Mouse (Mus musculus) v-Abl transformed pro-B cells (cell line): ENCODE measurements around the gene Hoga1.
"Not testable (repeated sequence)": the region's sequence is repeated elsewhere in the genome, so short reads cannot be mapped to it uniquely, and the experiment has no call there.

ENCODE experiments used
- in situ Hi-C, 2 experiments: fragments of 400-800 bp; cut with MboI; formaldehyde crosslinking; loops; one replicate each; pipeline ENCODE4 v1.15.1; 2025; ENCODE audit not compliant: unreplicated experiment in 2 of 2

Gene Hoga1

GRCm38 (mm10) chr19:42061443-42061842, 16.0 kb downstream of the Hoga1 start:
- in situ Hi-C loops: no loop called here

DNA sequence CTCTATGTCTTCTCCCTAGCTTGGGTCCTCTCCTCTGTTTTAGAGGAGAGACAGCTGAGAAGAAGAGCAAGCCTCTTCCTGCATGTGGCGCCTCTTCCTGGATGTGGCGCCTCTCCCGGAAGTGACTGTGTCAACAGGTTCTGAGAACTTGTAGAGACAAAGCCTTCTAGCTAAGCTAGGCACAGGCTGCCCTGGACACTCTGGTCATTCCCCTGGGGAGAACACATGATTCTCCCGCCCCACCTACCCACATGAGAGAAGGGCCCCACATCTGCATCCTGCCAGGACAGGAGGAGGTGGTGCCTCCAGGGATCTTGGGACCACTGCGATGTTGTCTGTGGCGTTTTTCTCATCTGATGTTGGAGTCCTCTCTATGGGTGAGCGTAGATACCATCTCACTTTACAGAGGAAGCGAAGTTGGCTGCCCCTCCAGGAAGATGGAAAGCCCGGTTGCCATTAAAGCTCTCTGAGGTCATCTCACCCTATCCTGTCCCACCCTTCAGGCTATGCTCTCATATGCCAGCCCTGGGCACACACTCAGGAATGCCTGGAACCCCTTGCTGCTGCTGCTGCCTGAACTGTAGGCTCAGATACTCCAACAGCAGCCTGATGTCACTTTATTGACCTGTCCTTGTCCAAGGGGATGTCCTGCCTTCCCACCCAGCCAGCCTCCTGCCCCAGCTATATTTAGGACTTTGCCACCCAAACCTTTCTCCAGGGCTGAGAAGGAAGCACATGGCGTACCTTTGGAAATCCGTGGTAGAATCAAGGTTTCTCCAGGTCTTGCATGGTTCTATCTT, 23.2 kb downstream of the Hoga1 start:
- in situ Hi-C loops: no loop called here

- in situ Hi-C loops: no loop called here
These were observed 23.8 kb downstream of the Hoga1 start for GRCm38 (mm10) chr19:42069241-42069525.

DNA sequence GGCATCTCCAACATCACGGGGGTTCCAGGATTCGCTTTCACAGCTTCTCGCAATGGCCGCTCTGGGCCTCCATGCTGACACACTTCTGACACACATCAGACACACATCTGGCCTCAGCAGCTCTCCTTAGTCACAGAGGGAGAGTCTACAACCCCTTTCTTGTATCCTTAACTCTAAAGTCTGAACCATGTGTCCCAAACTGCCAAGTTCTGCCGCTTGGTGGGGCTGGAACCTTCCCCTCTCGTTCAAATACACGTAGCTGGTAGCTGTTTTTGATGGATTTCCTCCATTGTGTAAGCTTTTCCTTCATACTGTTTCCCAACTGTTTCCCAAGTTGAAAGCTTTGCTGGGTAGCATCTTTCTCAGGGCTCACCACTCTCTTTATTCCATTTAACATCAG, 25.8 kb downstream of the Hoga1 start:
- in situ Hi-C loops: no loop called here

GRCm38 (mm10) chr19:42071886-42072608, 26.6 kb downstream of the Hoga1 start:
- in situ Hi-C loops: no loop called here

DNA sequence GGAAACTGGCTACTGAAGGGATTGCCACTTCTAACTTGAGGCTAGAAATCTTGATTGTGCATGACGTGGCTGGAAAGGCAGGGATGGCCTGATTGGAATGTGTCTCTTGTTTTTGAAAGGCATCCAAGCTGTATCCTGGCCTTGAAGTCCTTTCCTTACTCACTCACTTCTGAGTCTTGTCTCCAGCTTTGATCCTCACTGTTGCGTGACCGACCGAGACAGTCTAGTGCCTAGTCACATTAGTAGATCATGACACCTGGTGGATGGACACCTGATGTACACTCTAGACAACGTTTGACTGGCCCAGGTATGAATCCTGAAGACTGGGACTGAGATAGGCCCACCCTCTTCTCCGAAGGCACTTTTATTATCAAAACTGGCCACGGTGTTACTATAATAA, 27.4 kb downstream of the Hoga1 start:
- in situ Hi-C loops: no loop called here

DNA sequence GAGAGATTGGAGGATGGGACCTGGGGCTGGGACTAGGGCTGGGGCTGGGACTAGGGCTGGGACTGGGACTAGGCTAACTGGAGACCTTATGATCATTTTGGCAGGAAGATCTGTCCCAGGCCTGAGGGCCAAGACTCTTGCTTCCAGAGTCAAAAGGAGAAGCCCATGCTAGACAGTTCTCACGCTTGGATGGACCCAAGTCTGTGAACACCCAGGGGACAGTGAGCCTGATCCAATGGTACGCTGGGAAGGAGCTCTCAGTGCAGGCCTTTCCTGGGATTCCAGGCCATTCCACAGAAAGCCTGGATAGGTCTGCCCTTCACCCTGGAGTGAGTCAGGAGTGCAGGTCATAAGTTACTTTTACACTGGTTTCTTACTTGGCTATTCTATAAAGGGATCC, 29.6 kb downstream of the Hoga1 start:
- in situ Hi-C loops: no loop called here

- in situ Hi-C loops: no loop called here
These were observed 30.6 kb downstream of the Hoga1 start for GRCm38 (mm10) chr19:42075992-42076391.

DNA sequence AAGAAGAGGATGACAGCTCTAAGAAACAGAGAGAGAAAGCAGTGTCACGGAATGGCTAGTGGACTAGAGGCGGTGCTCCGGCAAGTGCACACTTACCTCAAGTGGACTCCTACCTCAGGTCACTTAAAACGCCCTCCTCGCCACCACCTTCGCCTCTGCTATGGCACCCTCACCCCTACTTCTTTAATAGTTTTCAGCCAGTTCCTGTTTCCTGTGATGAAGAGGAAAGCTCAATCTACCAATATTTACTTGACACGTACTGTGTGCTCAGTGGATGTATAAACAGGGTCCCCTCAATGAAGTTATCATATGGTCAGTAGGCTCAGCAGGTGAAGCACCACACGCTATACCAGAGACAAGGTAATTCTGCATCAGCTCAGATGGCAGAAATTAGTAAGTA, 33.2 kb downstream of the Hoga1 start:
- in situ Hi-C loops: no loop called here

DNA sequence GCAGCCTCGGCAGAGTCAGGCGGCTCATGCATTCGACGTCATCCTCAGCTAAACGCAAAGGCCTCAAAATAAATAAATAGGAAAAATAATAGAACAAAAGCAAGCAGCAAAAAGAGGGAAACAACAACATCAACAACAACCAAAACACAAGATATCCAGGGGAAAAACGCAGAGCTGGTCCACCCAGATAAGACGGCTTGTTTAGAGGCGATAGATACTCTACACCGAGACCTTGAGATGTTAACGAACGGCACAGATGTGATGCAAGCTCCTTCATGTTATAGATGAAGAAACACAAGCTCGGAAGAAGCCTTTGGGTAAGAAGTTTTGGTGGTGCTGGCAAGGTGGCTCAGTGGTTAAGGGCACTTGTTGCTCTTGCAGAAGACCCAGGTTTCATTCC, 33.6 kb downstream of the Hoga1 start:
- in situ Hi-C loops: no loop called here

GRCm38 (mm10) chr19:42079950-42080349, 34.5 kb downstream of the Hoga1 start:
- in situ Hi-C loops: no loop called here

DNA sequence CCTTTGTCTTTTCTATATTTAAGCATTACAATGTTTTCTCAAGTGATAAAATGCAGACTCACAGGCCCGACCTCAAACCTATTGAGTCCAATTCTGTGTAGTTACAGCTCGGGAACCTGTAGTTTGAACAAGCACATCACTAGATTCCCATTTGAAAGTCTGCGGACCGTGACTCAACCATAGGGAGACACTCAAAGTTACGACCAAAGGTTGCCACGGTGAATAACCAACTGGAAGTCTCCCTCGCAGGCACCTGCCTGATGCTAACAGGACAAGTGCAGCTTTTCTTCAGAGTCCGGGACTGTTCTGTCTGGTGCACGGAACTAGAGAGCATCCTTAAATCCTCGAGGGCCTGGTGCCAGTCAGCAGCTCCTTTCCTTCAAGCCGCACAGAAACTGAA, 35.1 kb downstream of the Hoga1 start:
- in situ Hi-C loops: no loop called here

DNA sequence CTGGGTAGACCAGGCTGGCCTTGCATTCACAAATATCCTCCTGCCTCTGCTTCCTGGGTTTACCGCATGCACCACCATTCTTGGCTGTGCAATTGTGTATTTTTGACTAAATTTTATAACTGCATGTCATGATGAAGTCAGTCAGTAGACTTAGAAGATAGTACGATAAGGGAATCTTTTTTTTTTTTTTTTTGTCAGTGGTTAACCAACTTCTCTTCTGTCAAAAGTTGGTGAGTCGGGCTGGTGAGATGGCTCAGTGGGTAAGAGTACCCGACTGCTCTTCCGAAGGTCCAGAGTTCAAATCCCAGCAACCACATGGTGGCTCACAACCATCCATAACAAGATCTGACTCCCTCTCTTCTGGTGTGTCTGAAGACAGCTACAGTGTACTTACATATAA, 36.2 kb downstream of the Hoga1 start:
- in situ Hi-C loops: not testable (repeated sequence)

GRCm38 (mm10) chr19:42085690-42086089, 40.3 kb downstream of the Hoga1 start:
- in situ Hi-C loops: no loop called here

- in situ Hi-C loops: no loop called here
These were observed 40.8 kb downstream of the Hoga1 start, which contains the start of gene Morn4 for GRCm38 (mm10) chr19:42086166-42086565. Morn4 (minus strand) TSS chr19:42086357.

DNA sequence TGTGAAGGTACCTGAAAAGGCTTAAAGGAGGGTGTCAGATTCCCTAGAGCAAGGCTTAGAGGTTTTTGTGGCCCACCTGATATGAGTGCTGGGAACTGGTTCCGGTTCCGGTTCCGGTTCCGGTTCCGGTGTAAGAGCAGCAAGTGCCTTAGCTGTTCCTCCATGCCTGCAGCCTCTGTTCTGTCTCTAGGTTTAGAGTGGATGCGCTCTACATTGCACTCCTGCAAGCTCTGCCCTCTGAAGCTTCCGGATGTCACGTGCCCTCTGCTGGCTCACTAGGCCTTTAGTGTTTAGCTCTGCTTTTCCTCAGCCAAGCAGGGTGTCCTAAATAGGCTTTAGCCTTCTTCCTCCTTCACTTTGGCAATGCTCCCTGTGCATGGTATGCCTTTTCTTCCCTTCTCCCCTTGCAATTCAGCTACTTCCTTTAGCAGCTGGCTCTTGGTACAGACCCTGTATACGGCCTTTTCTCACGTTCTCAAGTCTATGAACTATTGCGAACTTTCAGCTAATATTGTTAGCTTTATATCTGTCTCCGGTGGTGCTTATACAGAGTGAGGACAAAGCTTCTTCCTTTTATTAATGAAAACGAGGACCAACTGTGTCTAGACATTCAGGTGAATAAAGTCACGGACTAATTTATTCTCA, 43.8 kb downstream of the Hoga1 start:
- in situ Hi-C loops: no loop called here

DNA sequence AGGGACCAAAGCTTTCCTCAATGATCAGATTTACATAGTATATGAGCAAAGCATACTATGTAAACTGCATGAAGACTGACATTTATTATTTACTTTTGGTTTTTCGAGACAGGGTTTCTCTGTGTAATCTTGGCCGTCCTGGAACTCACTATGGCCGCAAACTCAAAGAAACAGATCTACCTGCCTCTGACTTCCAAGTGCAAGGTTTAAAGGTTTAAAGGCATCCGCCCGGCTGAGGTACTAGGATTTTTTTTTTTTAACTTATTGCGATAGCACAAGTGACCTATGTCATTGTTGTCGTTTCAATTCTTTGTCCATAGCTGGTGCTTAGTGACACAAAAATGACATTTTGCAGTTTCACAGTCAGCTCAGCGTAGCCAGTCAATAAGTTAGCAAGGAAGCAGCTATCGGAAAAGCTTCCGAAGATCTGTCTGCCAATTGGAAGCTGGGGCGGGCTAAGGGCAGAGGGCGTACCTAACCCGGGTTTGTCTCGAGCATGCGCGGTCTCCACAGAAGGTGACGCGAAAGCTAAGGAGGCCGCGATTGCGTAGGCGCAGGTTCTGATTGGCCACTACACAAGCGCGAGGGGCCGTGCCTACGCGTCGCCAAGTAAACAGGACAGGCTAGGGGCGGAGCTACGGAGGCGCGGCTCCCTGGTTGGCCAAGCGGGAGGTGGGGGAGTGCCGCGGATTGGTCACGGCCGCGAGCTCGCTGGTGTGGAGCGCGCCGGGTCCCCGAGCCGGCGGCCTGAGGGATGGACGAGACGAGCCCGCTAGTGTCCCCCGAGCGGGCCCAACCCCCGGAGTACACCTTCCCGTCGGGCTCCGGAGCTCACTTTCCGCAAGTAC, 44.6 kb downstream of the Hoga1 start, which contains the start of gene Pi4k2a:
TSS of gene Pi4k2a (plus strand) at position 723 of the 848 bp plus-strand sequence.
- in situ Hi-C loops: no loop called here

GRCm38 (mm10) chr19:42090637-42091141, 45.3 kb downstream of the Hoga1 start:
- in situ Hi-C loops: no loop called here

DNA sequence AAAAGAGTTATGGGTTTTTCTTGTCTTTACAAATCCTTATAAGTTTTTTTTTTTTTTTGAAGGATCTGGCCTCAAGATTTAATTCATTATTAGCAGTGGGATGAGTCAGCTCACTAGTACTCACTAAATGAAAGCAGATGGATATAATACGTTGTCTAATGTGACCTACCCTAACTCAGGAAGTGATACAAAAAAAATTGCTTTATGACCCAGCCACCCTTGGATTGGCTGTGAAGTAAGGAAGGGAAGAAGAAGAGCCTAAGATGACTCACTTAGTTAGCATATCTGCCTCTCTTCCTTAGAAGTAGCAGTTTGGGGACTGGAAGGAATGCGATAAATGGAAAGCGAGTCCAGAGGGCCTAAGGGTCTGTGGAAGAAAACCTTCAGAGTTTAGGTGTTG, 54.0 kb downstream of the Hoga1 start:
- in situ Hi-C loops: no loop called here

DNA sequence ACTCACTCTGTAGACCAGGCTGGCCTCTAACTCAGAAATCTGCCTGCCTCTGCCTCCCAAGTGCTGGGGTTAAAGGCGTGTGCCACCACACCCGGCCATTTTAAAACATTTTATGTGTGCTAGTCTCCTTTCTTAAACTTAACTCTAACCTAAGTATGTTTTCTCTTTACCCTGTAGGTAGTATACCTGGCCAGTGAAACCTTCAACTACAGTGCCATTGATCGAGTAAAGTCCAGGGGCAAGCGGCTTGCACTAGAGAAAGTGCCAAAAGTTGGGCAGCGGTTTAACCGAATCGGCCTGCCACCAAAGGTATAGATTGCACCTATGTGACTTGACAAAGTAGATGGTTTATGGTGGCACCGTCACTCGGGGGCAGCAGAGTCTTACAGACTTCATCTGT, 59.3 kb downstream of the Hoga1 start:
- in situ Hi-C loops: no loop called here
